Mouse (Mus musculus) megakaryocyte-erythroid progenitor cell, adult 5-6 weeks (primary cell): ENCODE data around the gene Gspt1. TPM values are rescaled to one million over a fixed set of nuclear protein-coding genes. Genes with fewer than 3 reads are reported as not detected.
A peak's percentile ranks its signal among the peaks of the same experiment; 100 is the strongest.
"Not testable (repeated sequence)": the region's sequence is repeated elsewhere in the genome, so short reads cannot be mapped to it uniquely, and the experiment has no call there.

Experiments
- ATAC-seq: replicated peaks from 2 replicates; pipeline ENCODE4 v1.8.0; 2016; ENCODE audit warnings: mild to moderate bottlenecking, inconsistent platforms; ENCODE audit not compliant: severe bottlenecking, poor library complexity, low FRiP score, low TSS enrichment
- total RNA-seq, 2 experiments: library from RNA; stranded (forward) in 1 of 2; stranded (reverse) in 1 of 2; fragments of 200-1000, 215-1000 nt in 1 of 2; fragments of >200 nt in 1 of 2; fragmentation: Nextera tagmentation in 1 of 2; gene quantifications; 2 replicates each; pipeline ENCODE4 v1.2.3; 2014 to 2017

Gene Gspt1
- total RNA-seq (2014; fragmentation: Nextera tagmentation) (318 and 337 TPM in 2 replicates), total RNA-seq (2017) (184 and 328 TPM in 2 replicates)

GRCm38 (mm10) chr16:11253898-11254722 is at the start of gene Gspt1:
Gene Gspt1, minus strand, starts transcription at chr16:11254325.
- peak; percentile 97 for ATAC-seq

- no peak for ATAC-seq
Observed at GRCm38 (mm10) chr16:11303741-11304140, 49.6 kb upstream of the Gspt1 start.

GRCm38 (mm10) chr16:11297700-11298099 is 43.6 kb upstream of the Gspt1 start:
- ATAC-seq, result peak; percentile 74; the same call in 1 of the 2 replicates

GRCm38 (mm10) chr16:11295583-11295982 is 41.5 kb upstream of the Gspt1 start:
- ATAC-seq, result not testable (repeated sequence)

- ATAC-seq, result not testable (repeated sequence)
Observed at GRCm38 (mm10) chr16:11288873-11289272, 34.7 kb upstream of the Gspt1 start.

- no peak for ATAC-seq
Observed at GRCm38 (mm10) chr16:11285949-11286348, 31.8 kb upstream of the Gspt1 start.

GRCm38 (mm10) chr16:11284881-11285280 is 30.8 kb upstream of the Gspt1 start:
- ATAC-seq, result no peak

GRCm38 (mm10) chr16:11282655-11283232 is 28.6 kb upstream of the Gspt1 start:
- ATAC-seq, result no peak

- ATAC-seq, result no peak
Observed at GRCm38 (mm10) chr16:11278778-11279177, 24.7 kb upstream of the Gspt1 start.

- ATAC-seq, result no peak
Observed at GRCm38 (mm10) chr16:11276888-11277287, 22.8 kb upstream of the Gspt1 start.

GRCm38 (mm10) chr16:11271073-11271472 is 16.9 kb upstream of the Gspt1 start:
- ATAC-seq, result no peak

GRCm38 (mm10) chr16:11270642-11271041 is 16.5 kb upstream of the Gspt1 start:
- peak; percentile 95 for ATAC-seq

GRCm38 (mm10) chr16:11269808-11270207 is 15.7 kb upstream of the Gspt1 start:
- ATAC-seq, result no peak

GRCm38 (mm10) chr16:11266556-11266955 is 12.4 kb upstream of the Gspt1 start:
- ATAC-seq, result no peak

- no peak for ATAC-seq
Observed at GRCm38 (mm10) chr16:11263266-11263665, 9.1 kb upstream of the Gspt1 start.

GRCm38 (mm10) chr16:11254723-11255164 is 619 bp upstream of the Gspt1 start:
- no peak for ATAC-seq

GRCm38 (mm10) chr16:11253065-11253831 is 877 bp downstream of the Gspt1 start:
- ATAC-seq, result peak; percentile 10

GRCm38 (mm10) chr16:11247791-11248190 is 6.3 kb downstream of the Gspt1 start:
- ATAC-seq, result no peak

- ATAC-seq, result no peak
Observed at GRCm38 (mm10) chr16:11245767-11246166, 8.4 kb downstream of the Gspt1 start.

GRCm38 (mm10) chr16:11242401-11242800 is 11.7 kb downstream of the Gspt1 start:
- ATAC-seq, result no peak
